Mouse (Mus musculus) layer of hippocampus, postnatal 25 days (tissue): ENCODE results near the gene Dpm2. TPM values are rescaled to one million over a fixed set of nuclear protein-coding genes. Genes with fewer than 3 reads are reported as not detected.
A peak's percentile ranks its signal among the peaks of the same experiment; 100 is the strongest.

ENCODE experiments used
- DNase-seq, 2 experiments: peaks; one replicate each; pipeline ENCODE4 v3.0.0; 2022; ENCODE audit warnings: mixed read lengths in 2 of 2, low spot score in 1 of 2; ENCODE audit errors: extremely low spot score in 1 of 2
- total RNA-seq, 2 experiments: library from RNA; stranded (reverse); gene quantifications; 2 replicates each; pipeline ENCODE4 v1.2.3; 2021

Dpm2 gene
- total RNA-seq, 2 experiments from 2014 or later = 74.0 to 80.4 TPM

- no peak for DNase-seq
Measured at GRCm38 (mm10) chr2:32608141-32608777, 37.6 kb downstream of the Dpm2 start.

DNA sequence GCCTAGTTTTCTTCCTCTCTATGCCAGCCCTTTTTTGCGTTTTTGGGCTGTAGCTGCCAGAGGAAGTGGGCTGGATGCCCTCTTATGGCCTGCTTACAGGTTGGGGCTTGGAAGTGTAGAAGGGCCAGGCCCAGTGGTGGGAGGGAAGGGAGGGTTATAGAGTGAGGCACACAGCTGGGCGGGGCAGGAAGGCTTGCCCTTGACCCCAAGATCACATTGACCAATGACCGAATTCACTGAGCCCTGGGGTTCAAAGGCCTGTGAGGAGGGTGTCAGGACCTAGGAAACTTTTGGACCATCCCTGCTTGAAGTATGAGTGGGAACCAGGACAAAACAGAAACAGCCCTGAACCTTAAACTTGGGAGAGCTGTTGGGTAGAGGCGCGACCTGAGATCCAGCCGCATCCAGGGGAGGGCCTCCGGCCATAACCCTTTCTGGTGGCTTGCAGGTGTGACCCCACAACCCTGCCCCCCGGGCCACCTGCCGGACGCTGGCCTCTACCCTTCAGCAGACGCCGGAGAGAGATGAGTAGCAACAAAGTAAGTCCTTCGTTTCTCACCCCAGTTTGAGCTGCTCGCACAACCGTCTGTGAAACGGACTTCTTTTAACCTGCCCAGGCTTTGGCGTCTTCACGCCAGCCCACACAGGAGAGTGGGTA is 38.2 kb downstream of the Dpm2 start:
- no peak for DNase-seq

GRCm38 (mm10) chr2:32610610-32611229 is 40.1 kb downstream of the Dpm2 start:
- peak in 1 of 2 experiments; percentile 58 for DNase-seq

- DNase-seq = no peak
Measured at GRCm38 (mm10) chr2:32612274-32612673, 41.6 kb downstream of the Dpm2 start.

DNA sequence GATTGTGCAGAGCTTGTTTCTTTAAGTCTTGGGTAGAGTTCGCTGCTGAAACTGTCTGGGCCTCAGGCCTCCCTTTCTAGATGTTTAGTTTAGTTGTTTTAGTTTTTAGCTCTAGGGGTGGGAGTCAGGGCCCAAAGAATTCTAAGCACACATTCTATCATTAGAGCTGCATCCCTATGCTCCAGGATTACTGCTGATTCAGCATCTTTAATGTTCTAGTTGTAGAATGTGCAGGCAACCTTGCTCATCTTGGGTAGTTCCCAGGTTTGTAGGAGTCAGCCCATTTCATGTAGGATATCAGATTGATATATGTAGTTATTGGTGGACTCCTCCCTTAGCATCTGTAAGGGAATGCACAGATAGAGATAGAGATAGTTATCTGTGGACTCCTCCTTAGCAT is 46.5 kb downstream of the Dpm2 start:
- no peak for DNase-seq

- DNase-seq = no peak
Measured at GRCm38 (mm10) chr2:32617601-32618000, 46.9 kb downstream of the Dpm2 start.

GRCm38 (mm10) chr2:32618051-32618450 is 47.4 kb downstream of the Dpm2 start:
- DNase-seq = no peak

DNA sequence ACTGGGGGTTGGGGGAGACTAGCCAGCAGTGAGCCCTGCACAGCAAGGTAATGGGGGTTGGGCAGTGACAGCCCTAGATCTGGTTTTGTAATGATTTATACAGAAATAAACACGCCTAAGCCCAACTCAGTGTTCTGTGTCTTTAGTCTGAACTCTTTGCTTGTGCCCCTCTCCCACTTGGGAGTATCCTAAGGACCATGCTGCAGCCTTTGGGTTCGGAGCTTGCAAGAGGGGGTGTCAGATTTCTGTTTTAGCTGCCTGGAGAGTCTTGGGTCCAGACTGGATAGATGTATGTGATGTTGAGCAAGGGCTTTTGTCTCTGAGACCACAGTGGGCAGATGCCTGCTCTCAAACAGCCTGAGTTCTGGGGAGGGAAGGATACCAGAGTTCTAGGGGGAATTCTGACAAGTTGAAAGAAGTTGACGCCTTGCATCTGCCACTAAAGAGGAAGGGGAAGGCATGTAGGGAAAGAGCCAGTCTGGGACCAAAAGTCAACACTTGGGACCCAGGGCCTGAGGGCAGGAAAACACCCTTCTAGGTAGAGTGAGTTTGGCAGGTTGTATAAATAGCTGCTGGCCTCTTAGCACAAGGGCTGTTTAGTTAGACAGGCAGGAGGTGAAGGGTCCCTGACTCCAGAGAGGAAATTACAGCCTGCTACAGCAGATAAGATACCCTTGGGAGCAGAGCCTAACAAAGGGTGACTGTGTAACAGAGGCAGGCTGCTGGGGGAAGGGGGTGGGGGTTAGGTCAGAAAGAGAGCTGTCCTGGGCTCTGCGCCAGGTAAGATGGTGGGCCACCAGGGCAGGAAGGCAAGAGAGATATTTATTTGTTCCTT is 50.2 kb downstream of the Dpm2 start:
- DNase-seq = no peak

DNA sequence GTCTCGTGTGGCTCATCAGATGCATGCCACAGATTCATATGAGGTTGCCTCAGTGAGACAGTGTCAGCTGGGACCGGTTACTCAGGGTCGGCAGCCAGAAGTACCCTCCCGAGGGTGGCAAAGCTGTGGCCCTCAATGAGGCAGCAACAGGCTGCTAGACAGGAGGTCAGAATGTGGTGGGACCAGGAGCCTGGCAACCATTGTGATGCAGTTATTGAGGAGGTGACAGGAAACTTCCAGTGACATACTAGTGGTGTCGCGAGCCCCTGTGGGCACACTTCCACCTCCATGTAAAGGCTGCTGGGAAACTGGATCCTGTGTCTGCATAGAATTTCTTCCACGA is 50.8 kb downstream of the Dpm2 start, which contains the start of gene Ak1:
TSS of gene Ak1 (plus strand) at position 242 of the 343 bp plus-strand sequence.
- no peak for DNase-seq

Other genes with a start within 250 kb of the Dpm2 start
- gene Ciz1, start 218.5 kb upstream of the Dpm2 start, total RNA-seq = 10 to 100 TPM; 56.1 to 85.3 TPM
- 1,000 to 10,000 TPM; 1,309 to 1,323 TPM for gene Dnm1, start 217.5 kb upstream of the Dpm2 start, total RNA-seq
- 100 to 1,000 TPM; 194 to 197 TPM for gene 1110008P14Rik, start 188.9 kb upstream of the Dpm2 start, total RNA-seq
- gene Lcn2, start 182.6 kb upstream of the Dpm2 start, total RNA-seq = under 1 TPM; 0.56 to 0.81 TPM
- gene Ptges2, start 175.0 kb upstream of the Dpm2 start, total RNA-seq = 10 to 100 TPM; 40.1 to 41.9 TPM
- gene Naif1, start 120.4 kb upstream of the Dpm2 start, total RNA-seq = 1 to 10 TPM; 4.1 to 4.2 TPM
- gene Slc25a25, start 119.4 kb upstream of the Dpm2 start, total RNA-seq = 10 to 100 TPM; 53.5 to 55.2 TPM
- gene Fam102a, start 35.5 kb upstream of the Dpm2 start, total RNA-seq = 10 to 100 TPM; 70.2 to 75.2 TPM
- gene Pip5kl1, start 3.9 kb downstream of the Dpm2 start, total RNA-seq = 1 to 10 TPM; 4.0 to 4.1 TPM
- under 1 TPM in 1 of 2 experiments, not detected in 1; 0.33 TPM for gene 9430097D07Rik, start 4.8 kb downstream of the Dpm2 start, total RNA-seq
- gene St6galnac4, start 16.2 kb downstream of the Dpm2 start, total RNA-seq = 10 to 100 TPM; 41.4 to 48.8 TPM
- 100 to 1,000 TPM; 105 to 124 TPM for gene St6galnac6, start 28.9 kb downstream of the Dpm2 start, total RNA-seq
- gene Ak1, start 50.9 kb downstream of the Dpm2 start, total RNA-seq = 100 to 1,000 TPM; 127 to 140 TPM
- 10 to 100 TPM; 17.4 to 24.2 TPM for gene Eng, start 75.7 kb downstream of the Dpm2 start, total RNA-seq
- 10 to 100 TPM in 1 of 2 experiments, 1 to 10 TPM in 1; 8.4 to 10.7 TPM for gene Fpgs, start 133.3 kb downstream of the Dpm2 start, total RNA-seq
- gene Cdk9, start 142.2 kb downstream of the Dpm2 start, total RNA-seq = 100 to 1,000 TPM in 1 of 2 experiments, 10 to 100 TPM in 1; 96.0 to 106 TPM
- gene Sh2d3c, start 150.2 kb downstream of the Dpm2 start, total RNA-seq = 10 to 100 TPM; 22.8 to 23.9 TPM
- 1 to 10 TPM; 1.1 to 1.3 TPM for gene 6330409D20Rik, start 170.2 kb downstream of the Dpm2 start, total RNA-seq
- gene Tor2a, start 186.4 kb downstream of the Dpm2 start, total RNA-seq = 10 to 100 TPM; 32.2 to 33.3 TPM
- gene Ttc16, start 204.8 kb downstream of the Dpm2 start, total RNA-seq = under 1 TPM; 0.54 to 0.59 TPM
- gene Ptrh1, start 204.9 kb downstream of the Dpm2 start, total RNA-seq = 1 to 10 TPM; 5.9 to 7.9 TPM
- gene Cfap157, start 213.6 kb downstream of the Dpm2 start, total RNA-seq = 1 to 10 TPM in 1 of 2 experiments, under 1 TPM in 1; 0.49 to 1.3 TPM